Mouse (Mus musculus) ES-Bruce4 (cell line): ENCODE measurements around the gene Tbc1d14. TPM values are rescaled to one million over a fixed set of nuclear protein-coding genes. Genes with fewer than 3 reads are reported as not detected.
A peak's percentile ranks its signal among the peaks of the same experiment; 100 is the strongest.

Source experiments
- H3K27ac ChIP-seq: 2 replicates; pipeline ENCODE4 v1.5.1; 2012; ENCODE audit warnings: low read length, inconsistent platforms; ENCODE audit not compliant: insufficient read depth
- H3K27me3 ChIP-seq: 2 replicates; pipeline ENCODE4 v1.6.1; 2012; ENCODE audit warnings: mild to moderate bottlenecking, low read length, inconsistent platforms; ENCODE audit not compliant: control insufficient read depth, poor library complexity, insufficient read depth, severe bottlenecking
- H3K36me3 ChIP-seq: 2 replicates; pipeline ENCODE4 v1.6.1; 2012; ENCODE audit warnings: inconsistent platforms, mild to moderate bottlenecking, low read length, moderate library complexity; ENCODE audit not compliant: control insufficient read depth, poor library complexity, insufficient read depth, severe bottlenecking
- H3K4me1 ChIP-seq: one replicate; pipeline ENCODE4 v1.8.1; 2011; ENCODE audit warnings: low read length; ENCODE audit not compliant: control insufficient read depth, insufficient read depth
- H3K4me3 ChIP-seq: 2 replicates; pipeline ENCODE4 v1.5.1; 2011; ENCODE audit warnings: low read depth, mild to moderate bottlenecking, low read length
- H3K9ac ChIP-seq: 2 replicates; pipeline ENCODE4 v1.6.1; 2012; ENCODE audit warnings: low read depth, mild to moderate bottlenecking, inconsistent platforms; ENCODE audit not compliant: poor library complexity, severe bottlenecking
- H3K9me3 ChIP-seq: replicated peaks from 2 replicates; pipeline ENCODE4 v1.6.1; 2012; ENCODE audit warnings: mild to moderate bottlenecking, low read length, inconsistent platforms; ENCODE audit not compliant: control insufficient read depth, poor library complexity, insufficient read depth, severe bottlenecking
- CTCF ChIP-seq: IDR thresholded peaks from one replicate; pipeline ENCODE4 v1.8.1; 2011; ENCODE audit warnings: low read depth, low read length
- EP300 ChIP-seq: IDR thresholded peaks from 2 replicates; pipeline ENCODE4 v1.6.1; 2011; ENCODE audit warnings: low read depth, low read length; ENCODE audit not compliant: insufficient read depth
- POLR2A ChIP-seq: IDR thresholded peaks from one replicate; pipeline ENCODE4 v1.8.1; 2011; ENCODE audit warnings: low read length; ENCODE audit not compliant: insufficient read depth
- polyA plus RNA-seq: library from polyadenylated mRNA; stranded (reverse); fragments of >200 nt; gene quantifications from 2 replicates; pipeline ENCODE4 v1.2.4, GENCODE M21; 2011; ENCODE audit warnings: low read depth; ENCODE audit not compliant: missing spikeins, insufficient read depth, insufficient read length

Tbc1d14 gene
- 28.8 and 31.7 TPM in 2 replicates for polyA plus RNA-seq

DNA sequence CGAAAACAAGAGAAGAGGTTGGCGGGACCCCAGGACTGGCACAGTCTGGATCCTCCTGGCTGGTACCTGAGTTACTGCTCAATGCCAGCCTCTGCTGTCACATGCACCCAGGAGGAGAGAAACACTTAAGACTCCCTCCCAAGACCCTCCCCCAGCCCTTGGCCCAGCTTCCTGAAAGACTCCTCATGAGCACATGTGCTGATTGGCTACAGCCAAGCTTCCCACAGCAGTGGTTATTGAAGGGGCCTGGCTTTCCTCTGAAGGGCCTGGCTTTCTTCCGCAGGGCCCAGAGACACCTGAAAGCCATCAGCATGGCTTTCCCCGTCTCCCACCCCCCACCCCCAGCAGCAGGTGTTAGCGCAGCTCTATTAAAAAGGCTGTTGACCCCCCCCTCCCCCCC is at the start of gene Tbc1d14:
Tbc1d14 (minus strand) TSS at position 101 of the 400 bp plus-strand sequence.
- Histone ChIP-seq H3K36me3 (no peaks in the 10 kb centered on the region), H3K4me3 (peak within 1 kb of the TSS; percentile 41), H3K9me3 (no peaks in the 10 kb centered on the region), H3K27ac (no peak within 1 kb of the TSS), H3K27me3 (no peaks in the 10 kb centered on the region), H3K4me1 (no peaks in the 10 kb centered on the region), H3K9ac (no peak within 1 kb of the TSS)
- no peak for TF ChIP-seq EP300
- no peak for TF ChIP-seq POLR2A
- no peak for TF ChIP-seq CTCF

DNA sequence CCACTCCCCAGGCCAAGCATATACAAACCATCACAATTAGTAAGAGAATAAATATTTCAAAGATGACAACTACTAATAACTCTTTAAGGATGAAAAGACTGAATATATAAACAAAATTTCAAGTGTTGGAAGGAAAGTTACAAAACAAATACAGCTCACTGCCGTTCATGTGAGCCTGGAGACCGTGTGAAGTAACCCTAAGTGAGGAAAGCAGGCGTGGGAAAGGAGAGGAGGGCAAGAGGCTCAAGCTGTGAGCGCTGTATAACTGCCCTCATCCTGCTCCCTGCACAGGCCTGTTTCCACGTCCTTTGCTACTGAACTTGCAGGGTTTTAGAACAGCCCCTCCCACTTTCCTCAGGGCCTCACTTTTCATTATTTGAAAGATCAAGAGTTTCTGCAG is 32.5 kb upstream of the Tbc1d14 start:
- peaks cover 2% of the 10 kb centered on the region for H3K36me3 ChIP-seq
- TF ChIP-seq EP300, result no peak
- TF ChIP-seq POLR2A, result no peak
- no peak for TF ChIP-seq CTCF

DNA sequence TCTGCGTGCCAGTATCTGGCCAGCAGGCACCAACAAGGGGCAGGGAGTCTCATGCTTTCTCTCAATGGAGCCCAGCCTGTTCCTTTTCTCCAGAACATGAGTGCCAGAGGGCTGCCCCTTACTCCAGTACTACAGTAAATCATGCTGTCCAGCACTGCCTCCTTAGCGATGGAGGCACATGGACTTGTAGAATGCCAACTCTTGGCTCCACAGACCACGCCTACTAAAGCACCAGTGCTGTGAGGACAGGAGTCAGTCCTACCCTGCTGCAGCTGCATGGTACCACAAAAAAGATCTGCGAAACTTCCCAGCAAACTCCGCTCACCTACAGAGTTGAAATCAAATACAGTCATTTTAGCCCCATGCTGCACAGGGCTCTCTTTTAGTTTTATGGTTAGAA is 30.6 kb upstream of the Tbc1d14 start:
- TF ChIP-seq POLR2A, result no peak
- TF ChIP-seq CTCF, result no peak
- no peak for TF ChIP-seq EP300
- Histone ChIP-seq H3K9ac (no peak overlapping the region), H3K4me1 (no peaks in the 10 kb centered on the region), H3K9me3 (no peaks in the 10 kb centered on the region), H3K36me3 (no peaks in the 10 kb centered on the region; the same call in 1 of the 2 replicates), H3K27me3 (no peaks in the 10 kb centered on the region), H3K4me3 (no peak overlapping the region), H3K27ac (no peak overlapping the region)

More for the DNA sequence above, 32.5 kb upstream of the Tbc1d14 start:
- H3K4me3 ChIP-seq, result no peak overlapping the region
- H3K27ac ChIP-seq, result no peak overlapping the region
- H3K9ac ChIP-seq, result no peak overlapping the region
- H3K4me1 ChIP-seq, result no peaks in the 10 kb centered on the region
- H3K9me3 ChIP-seq, result no peaks in the 10 kb centered on the region
- no peaks in the 10 kb centered on the region for H3K27me3 ChIP-seq

DNA sequence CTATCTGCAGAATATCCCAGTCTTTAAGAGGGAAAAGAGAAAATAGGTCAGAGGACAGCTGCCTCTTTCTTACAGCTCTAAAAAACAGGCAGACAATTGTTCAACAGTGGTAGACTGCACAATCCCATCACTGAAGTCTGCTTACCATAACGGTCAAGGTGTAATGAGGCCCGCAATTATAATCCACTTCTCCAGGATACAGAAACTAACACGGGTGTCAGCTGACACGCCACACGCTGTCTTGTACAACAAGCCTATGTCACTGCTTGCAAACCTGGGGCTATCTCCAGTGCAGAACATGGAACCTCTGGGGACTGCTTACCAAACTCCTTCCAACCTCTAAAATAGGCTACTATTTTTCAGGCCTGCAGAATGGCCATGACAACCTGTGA is 28.0 kb upstream of the Tbc1d14 start:
- TF ChIP-seq CTCF, result no peak
- no peak for TF ChIP-seq EP300
- TF ChIP-seq POLR2A, result no peak
- no peaks in the 10 kb centered on the region for H3K27me3 ChIP-seq
- H3K4me3 ChIP-seq, result no peak overlapping the region
- no peak overlapping the region for H3K27ac ChIP-seq
- H3K9me3 ChIP-seq, result no peaks in the 10 kb centered on the region
- no peak overlapping the region for H3K9ac ChIP-seq
- H3K4me1 ChIP-seq, result no peaks in the 10 kb centered on the region
- H3K36me3 ChIP-seq, result 0 out of 2 replicates have a peak, but pooled peaks cover 2% of the 10 kb centered on the region

DNA sequence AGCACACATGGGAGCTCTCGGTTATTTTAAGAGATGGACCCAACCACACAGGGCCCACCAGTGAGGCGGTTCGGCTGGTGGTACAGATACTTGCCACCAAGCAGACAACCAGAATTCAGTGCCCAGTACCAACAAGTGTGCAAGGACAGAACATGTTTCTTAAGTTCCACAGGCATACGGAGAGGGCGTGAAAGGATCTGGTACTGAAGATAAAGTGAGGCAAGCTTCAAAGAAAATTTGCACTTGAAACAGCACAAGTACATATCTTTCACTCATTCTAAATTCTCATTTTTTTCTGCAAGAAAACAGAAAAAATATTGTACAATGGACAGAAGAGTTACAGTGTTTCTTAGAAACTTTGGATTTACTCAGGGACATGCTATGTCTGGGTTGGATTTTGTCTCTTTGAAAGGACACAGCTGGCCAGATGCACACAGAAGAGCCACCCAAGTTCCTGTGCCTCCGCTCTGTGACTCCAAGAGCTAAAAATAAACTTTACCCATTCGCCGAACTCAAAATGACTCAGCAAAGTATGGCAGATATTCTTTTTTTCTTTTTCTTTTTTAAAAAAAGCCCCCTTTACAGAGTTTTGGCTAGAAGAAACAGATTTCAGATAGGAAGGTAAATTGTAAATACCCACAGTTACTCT is 27.5 kb upstream of the Tbc1d14 start:
- no peak overlapping the region for H3K4me3 ChIP-seq
- no peaks in the 10 kb centered on the region for H3K9me3 ChIP-seq
- TF ChIP-seq POLR2A, result no peak
- no peak for TF ChIP-seq CTCF
- TF ChIP-seq EP300, result no peak
- no peak overlapping the region for H3K9ac ChIP-seq
- peaks cover 6% of the 10 kb centered on the region; the same call in 1 of the 2 replicates for H3K36me3 ChIP-seq
- H3K27ac ChIP-seq, result no peak overlapping the region
- no peaks in the 10 kb centered on the region for H3K4me1 ChIP-seq
- no peaks in the 10 kb centered on the region for H3K27me3 ChIP-seq

DNA sequence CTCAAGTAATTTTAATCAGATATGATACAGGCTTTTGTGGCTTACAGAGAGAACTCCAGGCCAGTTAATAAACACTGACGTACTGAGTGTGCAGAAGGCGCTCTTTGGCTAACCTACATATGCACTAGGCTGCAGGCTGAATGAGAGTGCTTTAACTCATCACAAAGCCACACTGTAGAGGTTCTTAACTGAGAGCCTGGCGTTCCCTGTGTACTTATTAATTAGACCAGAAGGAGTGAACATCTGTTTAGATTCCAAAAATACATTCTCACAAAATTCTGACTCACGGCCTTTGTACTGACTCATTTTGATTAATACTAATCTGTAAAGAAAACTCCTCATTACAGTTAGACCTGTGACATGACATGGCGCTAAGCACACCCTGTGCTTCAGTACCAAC is 25.8 kb upstream of the Tbc1d14 start:
- Histone ChIP-seq H3K4me1 (no peaks in the 10 kb centered on the region), H3K27me3 (no peaks in the 10 kb centered on the region), H3K9ac (no peak overlapping the region), H3K36me3 (peaks cover 13% of the 10 kb centered on the region), H3K4me3 (no peak overlapping the region), H3K9me3 (no peaks in the 10 kb centered on the region), H3K27ac (no peak overlapping the region)
- no peak for TF ChIP-seq EP300
